In the genomic region with DNA sequence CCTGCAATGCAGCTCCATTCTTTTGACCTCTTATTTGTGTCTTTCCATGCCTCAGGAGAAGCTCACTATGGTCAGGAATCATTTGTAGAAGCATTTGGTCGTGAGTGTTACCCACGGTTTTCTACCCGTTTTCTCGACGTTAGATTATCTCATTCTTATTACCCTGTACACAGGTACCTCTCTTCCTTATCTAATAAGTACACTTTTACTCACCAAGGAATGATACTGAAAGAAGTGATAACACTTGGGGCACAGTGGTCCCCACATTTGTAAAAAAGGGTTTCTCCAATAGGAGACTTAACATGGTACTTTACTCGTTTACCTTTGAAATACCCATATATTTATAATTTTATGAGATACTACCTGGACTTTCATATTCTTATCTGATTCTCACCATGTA, we compare ENCODE assay signal across 19 mouse cellular contexts. TPM values are rescaled to one million over a fixed set of nuclear protein-coding genes. Genes with fewer than 3 reads are reported as not detected.
DNase-seq lines count a peak whose midpoint lies in the region; ATAC-seq and TF ChIP-seq lines count a peak whose summit lies in the region.
"Had no signal": no experiment of that assay in that cellular context is flagged by ENCODE, and none has a peak within 500 bp of the region (broad histone marks: within the 10 kb centered on the region; RNA-seq: fewer than 3 reads in every experiment).

No protein-coding gene starts in this region.

- no peak for DNase-seq in stomach, postnatal 0 days (ENCODE audit: low spot score)
- DNase-seq in liver, embryonic 14.5 days (ENCODE audit: low read depth in 3 of 3, low spot score in 3 of 3), result no peak
- DNase-seq in adrenal gland, adult 2 months, result no peak
- no peak for DNase-seq in adrenal gland, adult 8-10 months
- DNase-seq: adrenal gland, postnatal 25 days; cerebellum, adult 18-20 months; cerebellum, adult 9-11 months; cerebellum, postnatal 36 days; gastrocnemius, postnatal 25 days; heart, postnatal 36 days had no signal

- H3K27me3 ChIP-seq in intestine, embryonic 16.5 days (replicated peaks; ENCODE audit: control insufficient read depth, insufficient read depth, low read length), result no peaks in the 10 kb centered on the region
- no peaks in the 10 kb centered on the region for H3K27me3 ChIP-seq in intestine, embryonic 15.5 days (replicated peaks)
- no peaks in the 10 kb centered on the region for H3K27me3 ChIP-seq in stomach, embryonic 14.5 days (ENCODE audit: control insufficient read depth, insufficient read depth, low read length)
- no peaks in the 10 kb centered on the region for H3K27me3 ChIP-seq in stomach, postnatal 0 days (ENCODE audit: control insufficient read depth, insufficient read depth, low read length)
- H3K27me3 ChIP-seq in liver, embryonic 14.5 days (ENCODE audit: control insufficient read depth, insufficient read depth, low read length), result no peaks in the 10 kb centered on the region
- H3K27me3 ChIP-seq: embryonic facial prominence, embryonic 13.5 days; forebrain, embryonic 12.5 days; heart, embryonic 13.5 days; hindbrain, embryonic 12.5 days had no signal

- TF ChIP-seq EP300 in stomach, postnatal 0 days (optimal IDR thresholded peaks at IDR 0.05), result no peak
- TF ChIP-seq EP300 in liver, embryonic 14.5 days (IDR thresholded peaks at IDR 0.05; ENCODE audit: low read depth), result peak; percentile 62

- no peak overlapping the region for H3K4me3 ChIP-seq in intestine, embryonic 16.5 days (ENCODE audit: low read length)
- H3K4me3 ChIP-seq in intestine, embryonic 15.5 days (replicated peaks), result no peak overlapping the region
- H3K4me3 ChIP-seq in stomach, embryonic 14.5 days (ENCODE audit: low read depth, low read length), result no peak overlapping the region
- no peak overlapping the region for H3K4me3 ChIP-seq in stomach, postnatal 0 days (ENCODE audit: low read depth, low read length)
- no peak overlapping the region for H3K4me3 ChIP-seq in liver, embryonic 14.5 days (ENCODE audit: insufficient read depth in 1 of 2, low read depth in 2 of 2, low read length in 2 of 2)
- H3K4me3 ChIP-seq: embryonic facial prominence, embryonic 13.5 days; forebrain, embryonic 12.5 days; heart, embryonic 13.5 days; hindbrain, embryonic 12.5 days had no signal

- peaks cover 6% of the 10 kb centered on the region; the same call in 1 of the 2 replicates for H3K4me1 ChIP-seq in intestine, embryonic 16.5 days (ENCODE audit: control insufficient read depth, insufficient read depth, low read length)
- 0 out of 2 replicates have a peak, but pooled peaks cover 3% of the 10 kb centered on the region for H3K4me1 ChIP-seq in intestine, embryonic 15.5 days (replicated peaks)
- no peaks in the 10 kb centered on the region for H3K4me1 ChIP-seq in stomach, embryonic 14.5 days (ENCODE audit: control insufficient read depth, insufficient read depth, low read length)
- H3K4me1 ChIP-seq in stomach, postnatal 0 days (replicated peaks; ENCODE audit: control insufficient read depth, insufficient read depth), result no peaks in the 10 kb centered on the region
- peaks cover 31 to 32% of the 10 kb centered on the region in 2 experiments for H3K4me1 ChIP-seq in liver, embryonic 14.5 days (replicated peaks; ENCODE audit: control insufficient read depth in 2 of 2, insufficient read depth in 2 of 2, low read length in 1 of 2)
- H3K4me1 ChIP-seq: embryonic facial prominence, embryonic 13.5 days; forebrain, embryonic 12.5 days had no signal

- no peaks in the 10 kb centered on the region for H3K36me3 ChIP-seq in intestine, embryonic 16.5 days (ENCODE audit: control insufficient read depth, insufficient read depth, low read length)
- no peaks in the 10 kb centered on the region for H3K36me3 ChIP-seq in intestine, embryonic 15.5 days
- no peaks in the 10 kb centered on the region for H3K36me3 ChIP-seq in stomach, embryonic 14.5 days (ENCODE audit: control insufficient read depth, insufficient read depth, low read length)
- H3K36me3 ChIP-seq in stomach, postnatal 0 days (ENCODE audit: control insufficient read depth, insufficient read depth, low read length), result no peaks in the 10 kb centered on the region
- H3K36me3 ChIP-seq in liver, embryonic 14.5 days (replicated peaks; ENCODE audit: control insufficient read depth, insufficient read depth, low read depth), result no peaks in the 10 kb centered on the region
- H3K36me3 ChIP-seq: embryonic facial prominence, embryonic 13.5 days; forebrain, embryonic 12.5 days; heart, embryonic 13.5 days; hindbrain, embryonic 12.5 days had no signal

- no peak overlapping the region for H3K27ac ChIP-seq in intestine, embryonic 16.5 days (ENCODE audit: low read length)
- no peak overlapping the region for H3K27ac ChIP-seq in intestine, embryonic 15.5 days
- peak overlapping the region; percentile 53; the same call in 1 of the 2 replicates for H3K27ac ChIP-seq in stomach, embryonic 14.5 days (ENCODE audit: low read length)
- no peak overlapping the region for H3K27ac ChIP-seq in stomach, postnatal 0 days (replicated peaks)
- H3K27ac ChIP-seq in liver, embryonic 14.5 days, result no peak overlapping the region
- H3K27ac ChIP-seq: embryonic facial prominence, embryonic 13.5 days; forebrain, embryonic 12.5 days; heart, embryonic 13.5 days; hindbrain, embryonic 12.5 days had no signal

- peak; percentile 35; the same call in 1 of the 2 replicates for ATAC-seq in intestine, embryonic 16.5 days
- ATAC-seq in intestine, embryonic 15.5 days, result no peak
- no peak for ATAC-seq in stomach, embryonic 14.5 days (ENCODE audit: insufficient number of reproducible peaks, insufficient read depth, low FRiP score, low read depth)
- ATAC-seq in stomach, postnatal 0 days (ENCODE audit: low FRiP score, low TSS enrichment), result no peak
- peak; percentile 69; the same call in 1 of the 2 replicates for ATAC-seq in liver, embryonic 14.5 days (ENCODE audit: insufficient read depth)
- ATAC-seq: forebrain, embryonic 16.5 days; hindbrain, embryonic 16.5 days had no signal

- no peak for TF ChIP-seq CTCF in stomach, postnatal 0 days (IDR thresholded peaks at IDR 0.05; ENCODE audit: low read depth)
- TF ChIP-seq CTCF in liver, embryonic 14.5 days (IDR thresholded peaks at IDR 0.05; ENCODE audit: low read depth), result no peak

- H3K9ac ChIP-seq in intestine, embryonic 16.5 days (ENCODE audit: low read depth, low read length), result no peak overlapping the region
- no peak overlapping the region for H3K9ac ChIP-seq in intestine, embryonic 15.5 days
- no peak overlapping the region for H3K9ac ChIP-seq in stomach, embryonic 14.5 days (replicated peaks; ENCODE audit: low read depth, low read length)
- H3K9ac ChIP-seq in stomach, postnatal 0 days (ENCODE audit: low read length), result no peak overlapping the region
- no peak overlapping the region for H3K9ac ChIP-seq in liver, embryonic 14.5 days (replicated peaks)
- H3K9ac ChIP-seq: embryonic facial prominence, embryonic 13.5 days; forebrain, embryonic 12.5 days; heart, embryonic 13.5 days; hindbrain, embryonic 12.5 days had no signal

- WGBS in intestine, embryonic 16.5 days, result 79% methylated on average over 6 of the region's 6 CpGs
- WGBS in intestine, embryonic 15.5 days, result 73% methylated on average over 6 of the region's 6 CpGs
- 82% methylated on average over 6 of the region's 6 CpGs for WGBS in stomach, embryonic 14.5 days
- 91% methylated on average over 6 of the region's 6 CpGs for WGBS in stomach, postnatal 0 days
- 14% methylated on average over 6 of the region's 6 CpGs for WGBS in liver, embryonic 14.5 days (ENCODE audit: insufficient replicate concordance)

- no peaks in the 10 kb centered on the region for H3K9me3 ChIP-seq in intestine, embryonic 16.5 days (ENCODE audit: control insufficient read depth, low read length)
- no peaks in the 10 kb centered on the region for H3K9me3 ChIP-seq in intestine, embryonic 15.5 days
- no peaks in the 10 kb centered on the region for H3K9me3 ChIP-seq in stomach, embryonic 14.5 days (ENCODE audit: control insufficient read depth, low read depth, low read length)
- H3K9me3 ChIP-seq in stomach, postnatal 0 days (ENCODE audit: control insufficient read depth, low read length), result no peaks in the 10 kb centered on the region
- H3K9me3 ChIP-seq in liver, embryonic 14.5 days (ENCODE audit: control insufficient read depth, low read length), result no peaks in the 10 kb centered on the region
- H3K9me3 ChIP-seq: embryonic facial prominence, embryonic 13.5 days; forebrain, embryonic 12.5 days; heart, embryonic 13.5 days; hindbrain, embryonic 12.5 days had no signal

- H3K4me2 ChIP-seq in intestine, embryonic 16.5 days (ENCODE audit: low read depth, low read length), result no peak overlapping the region
- no peak overlapping the region for H3K4me2 ChIP-seq in intestine, embryonic 15.5 days (replicated peaks)
- H3K4me2 ChIP-seq in stomach, embryonic 14.5 days (replicated peaks; ENCODE audit: low read depth, low read length), result no peak overlapping the region
- no peak overlapping the region for H3K4me2 ChIP-seq in stomach, postnatal 0 days (replicated peaks; ENCODE audit: low read depth)
- H3K4me2 ChIP-seq in liver, embryonic 14.5 days (ENCODE audit: low read depth), result peak overlapping the region; percentile 34
- H3K4me2 ChIP-seq: embryonic facial prominence, embryonic 13.5 days; forebrain, embryonic 12.5 days; heart, embryonic 13.5 days; hindbrain, embryonic 12.5 days had no signal

RNA-seq across cellular contexts. Expression of gene Gtdc1, which starts 28.0 kb away (rescaled TPM):
- polyA plus RNA-seq in intestine, embryonic 16.5 days (2015; fragmentation: Nextera tagmentation; extraction: Ambion mirVana), result 6.6 and 9.2 TPM in 2 replicates
- 8.8 and 10.2 TPM in 2 replicates for polyA plus RNA-seq in intestine, embryonic 15.5 days (2015; fragmentation: Nextera tagmentation; extraction: Ambion mirVana)
- 15.9 and 16.1 TPM in 2 replicates for polyA plus RNA-seq in stomach, embryonic 14.5 days (2014; fragmentation: Nextera tagmentation; extraction: Ambion mirVana)
- polyA plus RNA-seq in stomach, postnatal 0 days (2015; fragmentation: Nextera tagmentation; extraction: Ambion mirVana), result 6.3 and 7.1 TPM in 2 replicates
- 3.3 and 5.8 TPM in 2 replicates for polyA plus RNA-seq in liver, embryonic 14.5 days (2012; rRNA removed)
- 3.6 and 4.2 TPM in 2 replicates for polyA plus RNA-seq in liver, embryonic 14.5 days (2014; fragmentation: Nextera tagmentation; extraction: Ambion mirVana)
- 10 to 100 TPM; 12.0 to 12.5 TPM for total RNA-seq in adrenal gland, adult 2 months (2021)
- 0.78 and 1.0 TPM in 2 replicates for polyA plus RNA-seq in adrenal gland, adult 2 months (2012; rRNA removed)
- total RNA-seq in adrenal gland, adult 8-10 months (2022), result 10 to 100 TPM; 13.0 to 19.7 (median 16.5) TPM

Comparison
In these comparisons a context has a peak if more than half of its experiments do, and no peak if none do; other contexts are left out.
1. ATAC-seq: peak in intestine, embryonic 16.5 days (single experiment) and liver, embryonic 14.5 days (single experiment); none in intestine, embryonic 15.5 days (single experiment), stomach, embryonic 14.5 days (single experiment) and stomach, postnatal 0 days (single experiment).